Mouse (Mus musculus) heart, adult 2 months (tissue): ENCODE results near the gene Nrsn2.

Experiments
- CTCF ChIP-seq: fragments of 200-600 bp; IDR thresholded peaks from 2 replicates; pipeline ENCODE4 v1.8.1; 2022; ENCODE audit warnings: antibody characterized with exemption, mild to moderate bottlenecking, moderate library complexity
- EP300 ChIP-seq: fragments of 200-500 bp; IDR thresholded peaks from 2 replicates; pipeline ENCODE4 v1.6.1; 2011; ENCODE audit warnings: low read depth, low read length, control low read depth; ENCODE audit not compliant: insufficient read depth

DNA sequence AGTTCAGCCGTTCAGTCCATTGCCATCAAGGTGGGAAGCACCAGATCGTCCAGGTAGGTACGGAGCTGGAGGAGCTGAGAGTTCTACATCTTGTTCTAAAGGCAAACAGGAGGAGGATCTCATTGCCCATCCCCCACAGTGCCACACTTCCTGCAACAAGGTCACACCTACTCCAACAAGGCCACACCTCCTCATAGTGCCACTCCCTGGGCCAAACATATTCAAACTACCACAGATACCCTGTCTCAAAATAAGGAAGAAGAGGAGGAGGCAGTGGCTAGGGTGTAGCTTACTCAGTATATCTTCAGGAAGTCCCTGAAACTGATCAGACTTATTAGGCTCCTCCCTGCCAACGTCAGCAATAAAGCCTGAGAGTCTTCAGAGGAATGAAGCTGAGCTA lies 7.8 kb upstream of the Nrsn2 start:
- no peak for TF ChIP-seq EP300
- no peak for TF ChIP-seq CTCF
